Mouse (Mus musculus) stomach, postnatal 0 days (tissue): ENCODE measurements around the gene Carns1. TPM values are rescaled to one million over a fixed set of nuclear protein-coding genes. Genes with fewer than 3 reads are reported as not detected.
"Not testable (repeated sequence)": the region's sequence is repeated elsewhere in the genome, so short reads cannot be mapped to it uniquely, and the experiment has no call there.

Experiments used
- ATAC-seq: fragments of 200-750 bp; cut with Nextera tagmentation; 2 replicates; pipeline ENCODE4 v1.8.0; 2017; ENCODE audit not compliant: low FRiP score, low TSS enrichment
- DNase-seq: peaks from one replicate; pipeline ENCODE4 v3.0.0-alpha.2; 2016; ENCODE audit warnings: low spot score
- H3K27ac ChIP-seq: fragments of 300-500 bp; sonication (generic); replicated peaks from 2 replicates; pipeline ENCODE4 v1.5.1; 2014; ENCODE audit warnings: mild to moderate bottlenecking, control low read depth
- H3K27me3 ChIP-seq: fragments of 300-500 bp; sonication (generic); 2 replicates; pipeline ENCODE4 v1.6.1; 2014; ENCODE audit warnings: low read length; ENCODE audit not compliant: control insufficient read depth, insufficient read depth
- H3K36me3 ChIP-seq: fragments of 300-500 bp; sonication (generic); 2 replicates; pipeline ENCODE4 v1.6.1; 2014; ENCODE audit warnings: low read length, mixed read lengths; ENCODE audit not compliant: control insufficient read depth, insufficient read depth
- H3K4me1 ChIP-seq: fragments of 300-500 bp; sonication (generic); replicated peaks from 2 replicates; pipeline ENCODE4 v1.6.1; 2014; ENCODE audit warnings: antibody characterized with exemption; ENCODE audit not compliant: control insufficient read depth, insufficient read depth
- H3K4me2 ChIP-seq: fragments of 300-500 bp; sonication (generic); replicated peaks from 2 replicates; pipeline ENCODE4 v1.6.1; 2014; ENCODE audit warnings: low read depth, mild to moderate bottlenecking, control low read depth, moderate library complexity
- H3K4me3 ChIP-seq: fragments of 300-500 bp; sonication (generic); 2 replicates; pipeline ENCODE4 v1.5.1; 2014; ENCODE audit warnings: low read depth, low read length, control low read depth
- H3K9ac ChIP-seq: fragments of 300-500 bp; sonication (generic); 2 replicates; pipeline ENCODE4 v1.6.1; 2014; ENCODE audit warnings: mild to moderate bottlenecking, low read length, control low read depth, mixed read lengths
- H3K9me3 ChIP-seq: fragments of 300-500 bp; sonication (generic); 2 replicates; pipeline ENCODE4 v1.6.1; 2016; ENCODE audit warnings: low read length; ENCODE audit not compliant: control insufficient read depth
- CTCF ChIP-seq: IDR thresholded peaks from 2 replicates; pipeline ENCODE4 v1.5.1; 2016; ENCODE audit warnings: antibody characterized with exemption, low read depth, mild to moderate bottlenecking, moderate library complexity
- EP300 ChIP-seq: optimal IDR thresholded peaks from 2 replicates; pipeline ENCODE3; 2016; ENCODE audit warnings: antibody characterized with exemption
- WGBS: fragments of 180-500 bp; shearing (Covaris S2); extraction: QIAGEN DNeasy Blood & Tissue Kit; methylation state at CpG from one replicate; pipeline ENCODE4 v1.1.7; 2014; 5-methylcytosine and 5-hydroxymethylcytosine counted together
- polyA plus RNA-seq: library from polyadenylated mRNA; unstranded; fragments of >200 nt; fragmentation: Nextera tagmentation; extraction: Ambion mirVana; gene quantifications from 2 replicates; pipeline ENCODE4 v1.2.1, GENCODE M21; 2015

Gene Carns1
- polyA plus RNA-seq, 1 experiment from 2014 or later = 1.5 TPM

GRCm38 (mm10) chr19:4137913-4138312, 37.4 kb downstream of the Carns1 start:
- H3K4me3 ChIP-seq = no peak overlapping the region
- no peak overlapping the region for H3K9ac ChIP-seq
- no peak for TF ChIP-seq CTCF
- no peak for TF ChIP-seq EP300
- H3K4me1 ChIP-seq = no peaks in the 10 kb centered on the region
- no peak for DNase-seq
- no peak overlapping the region for H3K4me2 ChIP-seq
- H3K9me3 ChIP-seq = no peaks in the 10 kb centered on the region
- H3K27me3 ChIP-seq = no peaks in the 10 kb centered on the region
- WGBS = 76% methylated on average over 5 of the region's 5 CpGs
- ATAC-seq = no peak
- no peak overlapping the region for H3K27ac ChIP-seq
- no peaks in the 10 kb centered on the region for H3K36me3 ChIP-seq

- no peak for ATAC-seq
- Histone ChIP-seq H3K4me1 (no peaks in the 10 kb centered on the region), H3K27me3 (no peaks in the 10 kb centered on the region), H3K9me3 (no peaks in the 10 kb centered on the region), H3K9ac (no peak overlapping the region), H3K36me3 (peaks cover 6% of the 10 kb centered on the region), H3K4me3 (no peak overlapping the region), H3K27ac (no peak overlapping the region), H3K4me2 (no peak overlapping the region)
- peak; percentile 31 for TF ChIP-seq CTCF
- no peak for TF ChIP-seq EP300
- WGBS = 80% methylated on average over 5 of the region's 5 CpGs
- no peak for DNase-seq
These were observed 38.8 kb downstream of the Carns1 start for GRCm38 (mm10) chr19:4136463-4136862.

DNA sequence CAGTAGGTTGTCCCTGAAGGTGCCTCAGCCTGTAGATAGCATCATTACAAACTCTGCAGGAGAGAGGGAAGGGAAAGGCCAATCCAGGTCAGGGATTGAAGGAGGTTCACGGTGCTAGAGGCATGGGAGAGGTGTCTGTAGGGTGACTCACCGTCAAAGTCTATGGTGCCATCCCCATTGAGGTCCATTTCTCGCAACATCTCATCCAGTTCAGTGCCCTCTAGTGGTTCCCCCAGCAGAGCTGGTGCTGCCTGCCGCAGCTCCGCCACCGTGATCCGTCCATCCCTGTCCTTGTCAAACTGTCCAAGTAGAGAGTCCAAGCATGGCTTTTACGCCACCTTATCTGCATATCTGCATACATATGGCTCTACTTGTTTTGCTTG, 39.3 kb downstream of the Carns1 start:
- peak; percentile 61 for TF ChIP-seq CTCF
- H3K4me3 ChIP-seq, H3K9ac ChIP-seq, H3K27me3 ChIP-seq, H3K9me3 ChIP-seq, H3K27ac ChIP-seq, H3K4me1 ChIP-seq, H3K36me3 ChIP-seq, H3K4me2 ChIP-seq, DNase-seq: not testable (repeated sequence)
- ATAC-seq = peak; percentile 53
- 10% methylated on average over 7 of the region's 8 CpGs for WGBS

DNA sequence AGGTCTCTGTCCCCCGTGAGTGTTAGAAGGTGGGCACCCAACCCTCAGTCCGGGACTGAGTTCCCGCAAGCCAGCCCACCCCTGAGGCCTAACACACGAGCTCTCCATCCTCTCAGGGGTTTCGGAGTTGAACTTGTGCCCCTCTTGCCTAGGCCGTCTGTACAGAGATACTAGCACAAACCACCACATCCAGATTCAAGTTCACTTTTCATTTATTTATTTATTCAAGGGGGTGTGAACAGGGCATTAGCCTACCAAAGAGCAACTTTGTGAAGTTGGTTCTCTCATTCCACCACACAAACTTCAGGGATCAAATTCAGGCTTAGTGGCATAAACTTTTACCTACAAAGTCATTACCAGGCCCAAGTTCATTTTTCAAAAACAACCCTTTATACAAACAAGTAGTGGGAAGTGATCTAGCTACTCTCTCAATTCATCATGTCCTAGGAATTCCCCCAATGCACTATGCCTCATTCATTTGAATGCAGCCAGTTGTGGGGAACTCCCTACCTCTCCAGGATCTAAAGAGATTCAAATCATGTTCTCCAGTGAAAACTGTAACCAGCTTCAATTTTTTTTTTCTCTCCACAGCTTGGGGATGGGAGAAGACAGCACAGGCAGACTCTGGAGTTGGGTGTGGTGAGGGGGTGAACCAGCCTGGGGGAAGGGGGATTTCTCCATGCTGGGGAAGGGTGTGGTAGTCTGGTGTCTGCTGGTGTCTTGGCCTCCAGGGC, 39.9 kb downstream of the Carns1 start:
- 78% methylated on average over 6 of the region's 6 CpGs for WGBS

GRCm38 (mm10) chr19:4134354-4134753, 40.9 kb downstream of the Carns1 start:
- DNase-seq = no peak
- 90% methylated on average over 4 of the region's 4 CpGs for WGBS
- no peak overlapping the region for H3K4me2 ChIP-seq
- no peak for ATAC-seq
- H3K36me3 ChIP-seq = peaks cover 14% of the 10 kb centered on the region
- H3K9ac ChIP-seq = no peak overlapping the region
- H3K9me3 ChIP-seq = no peaks in the 10 kb centered on the region
- H3K27ac ChIP-seq = no peak overlapping the region
- H3K27me3 ChIP-seq = no peaks in the 10 kb centered on the region
- TF ChIP-seq EP300 (no peak), CTCF (no peak)
- no peaks in the 10 kb centered on the region for H3K4me1 ChIP-seq
- no peak overlapping the region for H3K4me3 ChIP-seq

More for the DNA sequence above, 39.9 kb downstream of the Carns1 start:
- H3K9ac ChIP-seq, DNase-seq, H3K4me3 ChIP-seq, H3K36me3 ChIP-seq, H3K4me1 ChIP-seq, H3K27me3 ChIP-seq, ATAC-seq, H3K27ac ChIP-seq, H3K4me2 ChIP-seq, H3K9me3 ChIP-seq: not testable (repeated sequence)

GRCm38 (mm10) chr19:4131768-4132167, 43.5 kb downstream of the Carns1 start:
- Histone ChIP-seq H3K27me3 (no peaks in the 10 kb centered on the region), H3K9me3 (no peaks in the 10 kb centered on the region), H3K4me3 (no peak overlapping the region), H3K9ac (no peak overlapping the region), H3K4me1 (0 out of 2 replicates have a peak, but pooled peaks cover under 1% of the 10 kb centered on the region), H3K27ac (no peak overlapping the region), H3K36me3 (peaks cover 20% of the 10 kb centered on the region), H3K4me2 (no peak overlapping the region)
- DNase-seq = no peak
- WGBS = 79% methylated on average over 2 of the region's 2 CpGs
- TF ChIP-seq CTCF (peak; percentile 24; the same call in 1 of the 2 replicates), EP300 (no peak)
- ATAC-seq = no peak
